Mouse (Mus musculus) lung, adult 2 months (tissue): ENCODE data around the gene Micu2. TPM values are rescaled to one million over a fixed set of nuclear protein-coding genes. Genes with fewer than 3 reads are reported as not detected.

Experiments used
- DNase-seq: peaks from one replicate; pipeline ENCODE4 v3.0.0; 2022
- H3K4me1 ChIP-seq: fragments of 200-500 bp; 2 replicates; pipeline ENCODE4 v1.6.1; 2011; ENCODE audit warnings: low read length; ENCODE audit not compliant: control insufficient read depth, insufficient read depth
- H3K4me3 ChIP-seq: fragments of 200-500 bp; replicated peaks from 2 replicates; pipeline ENCODE3; 2011; ENCODE audit warnings: low read depth, mild to moderate bottlenecking, control low read depth, low read length; ENCODE audit errors: extremely low read depth
- CTCF ChIP-seq: fragments of 200-500 bp; IDR thresholded peaks from 2 replicates; pipeline ENCODE4 v1.5.1; 2011; ENCODE audit warnings: mild to moderate bottlenecking, low read length, control low read depth; ENCODE audit not compliant: insufficient read depth
- POLR2A ChIP-seq: fragments of 200-500 bp; IDR thresholded peaks from 2 replicates; pipeline ENCODE4 v1.6.1; 2011; ENCODE audit warnings: low read depth, mild to moderate bottlenecking, control low read depth, low read length, borderline replicate concordance; ENCODE audit errors: extremely low read depth
- WGBS: fragments of 180-500 bp; shearing (Covaris S2); methylation state at CpG from one replicate; pipeline ENCODE4 v1.1.7; 2018; 5-methylcytosine and 5-hydroxymethylcytosine counted together
- polyA plus RNA-seq: library from polyadenylated mRNA; depleted of rRNA; stranded (reverse); fragments of >200 nt; gene quantifications from 2 replicates; pipeline ENCODE4 v1.2.3, GENCODE M21; 2012; rRNA removed

The Micu2 gene
- polyA plus RNA-seq, 1 experiment, result 17.8 TPM

DNA sequence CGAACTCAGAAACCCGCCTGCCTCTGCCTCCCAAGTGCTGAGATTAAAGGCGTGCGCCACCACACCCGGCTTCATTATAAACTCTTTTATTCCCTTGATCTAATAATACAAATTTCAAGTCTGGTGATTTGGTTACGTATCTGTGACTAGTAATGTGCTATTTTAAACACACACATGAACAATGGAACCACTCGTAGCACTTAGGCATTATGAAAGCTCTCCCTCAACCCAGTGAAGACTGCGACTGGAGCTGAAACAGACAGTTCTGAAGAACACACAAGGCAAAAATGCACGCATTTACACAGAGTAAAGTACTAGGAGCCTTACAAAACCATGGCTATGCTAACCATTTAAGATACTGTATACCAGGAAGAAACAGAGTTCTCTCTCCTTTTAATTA, 121.1 kb downstream of the Micu2 start:
- peaks cover 18% of the 10 kb centered on the region for H3K4me1 ChIP-seq
- 74% methylated on average over 9 of the region's 9 CpGs for WGBS
- TF ChIP-seq POLR2A, result no peak
- no peak for DNase-seq
- H3K4me3 ChIP-seq, result no peak overlapping the region

DNA sequence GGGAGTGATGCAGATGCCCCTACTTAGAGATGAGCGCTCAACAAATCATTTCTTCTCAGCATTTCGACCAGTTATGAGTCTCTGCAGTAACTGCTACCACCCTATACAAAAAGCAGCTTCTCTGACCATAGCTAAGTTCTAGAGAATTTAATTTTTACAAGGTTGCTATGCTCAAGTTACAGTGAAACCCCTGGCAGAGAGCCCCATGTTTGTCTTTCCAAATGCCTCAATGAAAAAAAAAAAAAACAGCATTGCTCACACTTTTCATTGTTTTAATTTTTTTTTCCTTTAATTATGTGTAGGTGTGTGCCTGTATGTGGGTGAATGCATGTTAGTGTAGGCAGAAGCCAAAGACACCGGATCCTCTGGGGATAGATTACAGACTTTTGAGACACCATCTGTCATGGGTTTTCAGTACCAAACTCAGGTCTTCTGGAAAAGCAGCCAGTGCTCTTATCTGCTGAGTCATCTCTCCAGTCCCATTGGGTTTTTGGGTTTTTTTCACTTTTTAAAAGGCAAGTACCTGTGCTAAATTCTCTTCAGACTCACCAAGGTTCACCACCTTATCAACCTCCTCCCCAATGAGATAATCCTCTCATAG, 132.3 kb downstream of the Micu2 start:
- Histone ChIP-seq H3K4me3 (no peak overlapping the region), H3K4me1 (no peaks in the 10 kb centered on the region; the same call in 1 of the 2 replicates)
- no peak for TF ChIP-seq CTCF
- TF ChIP-seq POLR2A, result no peak
- DNase-seq, result no peak
- WGBS, result 87% methylated on average over 3 of the region's 3 CpGs

Other genes starting within 250 kb of the Micu2 start
- gene Lats2, start 240.9 kb downstream of the Micu2 start, polyA plus RNA-seq, result 85.5 and 111 TPM in 2 replicates
- 5.2 and 5.3 TPM in 2 replicates for gene Sap18, start 201.1 kb downstream of the Micu2 start, polyA plus RNA-seq
- 0.06 and 0.27 TPM in 2 replicates for gene Ska3, start 173.1 kb downstream of the Micu2 start, polyA plus RNA-seq
- 29.7 and 35.8 TPM in 2 replicates for gene Mrpl57, start 173.0 kb downstream of the Micu2 start, polyA plus RNA-seq
- gene Zdhhc20, start 109.0 kb downstream of the Micu2 start, polyA plus RNA-seq, result 6.2 and 9.4 TPM in 2 replicates
- 0.20 TPM in 2 replicates for gene Fgf9, start 71.3 kb upstream of the Micu2 start, polyA plus RNA-seq